Mouse (Mus musculus) MEL (cell line): Measurements from ENCODE around the gene Lbp.

Experiments used
- BHLHE40 ChIP-seq: IDR thresholded peaks from 2 replicates; pipeline ENCODE4 v1.6.1; 2012; ENCODE audit warnings: low read depth, mild to moderate bottlenecking, inconsistent platforms, low read length, improper control_type of control experiment, borderline replicate concordance
- CTCF ChIP-seq, 3 experiments: IDR thresholded peaks in 2 of 3; conservative IDR thresholded peaks in 1 of 3; 2 replicates each; pipeline ENCODE4 v1.5.1; 2011 to 2012; ENCODE audit warnings: low read length in 3 of 3, low read depth in 2 of 3, mild to moderate bottlenecking in 2 of 3, improper control_type of control experiment in 1 of 3, inconsistent platforms in 1 of 3, mixed read lengths in 1 of 3, moderate library complexity in 1 of 3; ENCODE audit not compliant: control insufficient read depth in 1 of 3, insufficient read depth in 1 of 3, poor library complexity in 1 of 3, severe bottlenecking in 1 of 3
- EP300 ChIP-seq, 2 experiments: IDR thresholded peaks; 2 replicates each; pipeline ENCODE4 v1.6.1; 2011; ENCODE audit warnings: improper control_type of control experiment in 2 of 2, low read length in 2 of 2, low read depth in 1 of 2, mild to moderate bottlenecking in 1 of 2
- GABPA ChIP-seq: IDR thresholded peaks from 2 replicates; pipeline ENCODE4 v1.6.1; 2012; ENCODE audit warnings: low read depth, mild to moderate bottlenecking, inconsistent platforms, low read length, improper control_type of control experiment, moderate library complexity
- MAX ChIP-seq: IDR thresholded peaks from 2 replicates; pipeline ENCODE4 v1.6.1; 2011; ENCODE audit warnings: low read length, improper control_type of control experiment
- POLR2A ChIP-seq, 2 experiments: IDR thresholded peaks; 2 replicates each; pipeline ENCODE4 v1.6.1; 2011 to 2012; ENCODE audit warnings: low read length in 2 of 2, mild to moderate bottlenecking in 2 of 2, control low read depth in 1 of 2, improper control_type of control experiment in 1 of 2, low read depth in 1 of 2, moderate library complexity in 1 of 2; ENCODE audit not compliant: control insufficient read depth in 1 of 2, insufficient read depth in 1 of 2, poor library complexity in 1 of 2
- POLR2AphosphoS2 ChIP-seq: IDR thresholded peaks from 2 replicates; pipeline ENCODE4 v1.6.1; 2011; ENCODE audit warnings: low read length, improper control_type of control experiment
- SIN3A ChIP-seq: IDR thresholded peaks from 2 replicates; pipeline ENCODE4 v1.6.1; 2012; ENCODE audit warnings: low read length, improper control_type of control experiment, inconsistent platforms
- SMC3 ChIP-seq: IDR thresholded peaks from 2 replicates; pipeline ENCODE4 v1.6.1; 2011; ENCODE audit warnings: low read depth, low read length, improper control_type of control experiment
- ZMIZ1 ChIP-seq: IDR thresholded peaks from 2 replicates; pipeline ENCODE4 v1.6.1; 2012; ENCODE audit warnings: low read depth, mild to moderate bottlenecking, inconsistent platforms, low read length, improper control_type of control experiment, moderate library complexity
- ZNF384 ChIP-seq: IDR thresholded peaks from 2 replicates; pipeline ENCODE4 v1.6.1; 2012; ENCODE audit warnings: low read depth, mild to moderate bottlenecking, inconsistent platforms, low read length, improper control_type of control experiment

- TF ChIP-seq POLR2A (IDR thresholded peaks at IDR 0.05; ENCODE audit: control insufficient read depth in 1 of 2, insufficient read depth in 1 of 2, low read depth in 1 of 2, low read length in 2 of 2, poor library complexity in 1 of 2) (no peak), GABPA (no peak), ZMIZ1 (no peak), BHLHE40 (no peak), ZNF384 (no peak), SIN3A (no peak), SMC3 (no peak), CTCF (IDR thresholded peaks at IDR 0.05 in 2 of 3, conservative IDR thresholded peaks at IDR 0.05 in 1 of 3; ENCODE audit: control insufficient read depth in 1 of 3, insufficient read depth in 1 of 3, low read depth in 2 of 3, low read length in 3 of 3, poor library complexity in 1 of 3, severe bottlenecking in 1 of 3) (no peak), EP300 (IDR thresholded peaks at IDR 0.05; ENCODE audit: low read depth in 1 of 2, low read length in 2 of 2) (no peak), MAX (no peak), POLR2AphosphoS2 (no peak)
Observed at GRCm38 (mm10) chr2:158299731-158300130, 6.6 kb upstream of the Lbp start.
